Comparison of ENCODE assay signal across 8 mouse cellular contexts in the genomic region with DNA sequence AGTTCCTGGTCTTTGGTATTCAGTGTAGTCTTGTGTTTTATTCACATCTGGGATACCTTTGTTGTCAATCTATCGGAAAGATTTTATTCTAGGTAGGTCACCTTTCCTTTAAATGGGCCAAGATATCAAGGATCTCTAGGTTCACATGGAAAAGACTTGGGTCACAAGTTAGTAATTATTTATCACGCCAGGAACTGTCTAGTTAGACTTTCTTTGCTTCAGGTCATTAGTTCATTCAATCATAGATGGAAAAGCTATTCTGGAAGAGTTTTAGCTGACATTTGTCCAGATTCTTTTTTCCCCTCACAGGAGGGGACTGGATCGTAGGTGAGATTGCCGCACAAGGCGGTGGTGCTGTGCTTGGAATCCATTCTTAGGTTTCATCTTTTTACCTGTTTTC. TPM values are rescaled to one million over a fixed set of nuclear protein-coding genes. Genes with fewer than 3 reads are reported as not detected.
A peak's percentile ranks its signal among the peaks of the same experiment; 100 is the strongest.
DNase-seq lines count a peak whose midpoint lies in the region; ATAC-seq and TF ChIP-seq lines count a peak whose summit lies in the region.

No protein-coding gene starts in this region.

- peak overlapping the region; percentile 100 for H3K4me3 ChIP-seq in heart, postnatal 0 days (ENCODE audit: low read depth, low read length)
- peak overlapping the region; percentile 96 for H3K4me3 ChIP-seq in forebrain, postnatal 0 days (ENCODE audit: low read depth, low read length)
- peak overlapping the region; percentile 79 for H3K4me3 ChIP-seq in midbrain, embryonic 10.5 days

- ATAC-seq in heart, postnatal 0 days (ENCODE audit: insufficient read depth, low read depth), result no peak
- no peak for ATAC-seq in forebrain, postnatal 0 days

- WGBS in heart, postnatal 0 days, result 27% methylated on average over 5 of the region's 5 CpGs
- 23% methylated on average over 5 of the region's 5 CpGs for WGBS in forebrain, postnatal 0 days
- WGBS in midbrain, embryonic 10.5 days, result 34% methylated on average over 5 of the region's 5 CpGs

- H3K36me3 ChIP-seq in heart, postnatal 0 days (replicated peaks; ENCODE audit: control insufficient read depth, insufficient read depth, low read length), result no peaks in the 10 kb centered on the region
- H3K36me3 ChIP-seq in forebrain, postnatal 0 days (ENCODE audit: insufficient read depth), result no peaks in the 10 kb centered on the region
- no peaks in the 10 kb centered on the region for H3K36me3 ChIP-seq in midbrain, embryonic 10.5 days

- peaks cover 12% of the 10 kb centered on the region for H3K4me1 ChIP-seq in heart, postnatal 0 days (ENCODE audit: control insufficient read depth, insufficient read depth)
- H3K4me1 ChIP-seq in forebrain, postnatal 0 days (ENCODE audit: insufficient read depth), result peaks cover 14% of the 10 kb centered on the region
- H3K4me1 ChIP-seq in midbrain, embryonic 10.5 days, result peaks cover 15% of the 10 kb centered on the region

- DNase-seq in heart, postnatal 0 days (ENCODE audit: low spot score), result no peak
- DNase-seq in heart, adult 9 months (ENCODE audit: low spot score in 2 of 2), result no peak
- peak; percentile 1 for DNase-seq in T-cell, adult 2 months (ENCODE audit: low spot score)
- DNase-seq in forebrain, postnatal 0 days, result no peak
- no peak for DNase-seq in midbrain, embryonic 10.5 days (ENCODE audit: low spot score)
- DNase-seq in ovary, postnatal 10 days (ENCODE audit: low spot score), result no peak
- no peak for DNase-seq in natural killer cell, adult 2 months (ENCODE audit: low spot score in 2 of 2)
- no peak for DNase-seq in layer of hippocampus, adult 9-10 months (ENCODE audit: low spot score)

- peak overlapping the region; percentile 96; the same call in 1 of the 2 replicates for H3K9ac ChIP-seq in heart, postnatal 0 days (replicated peaks; ENCODE audit: low read depth, low read length)
- peak overlapping the region; percentile 97 for H3K9ac ChIP-seq in forebrain, postnatal 0 days

- no peaks in the 10 kb centered on the region for H3K9me3 ChIP-seq in heart, postnatal 0 days (replicated peaks; ENCODE audit: control insufficient read depth, low read length)
- no peaks in the 10 kb centered on the region for H3K9me3 ChIP-seq in forebrain, postnatal 0 days (ENCODE audit: low read length)
- no peaks in the 10 kb centered on the region for H3K9me3 ChIP-seq in midbrain, embryonic 10.5 days (replicated peaks)

- peak overlapping the region; percentile 67 for H3K4me2 ChIP-seq in heart, postnatal 0 days (ENCODE audit: low read depth, low read length)
- peak overlapping the region; percentile 52 for H3K4me2 ChIP-seq in forebrain, postnatal 0 days (ENCODE audit: low read depth)

- TF ChIP-seq CTCF in heart, postnatal 0 days (IDR thresholded peaks at IDR 0.05; ENCODE audit: low read depth), result no peak
- TF ChIP-seq CTCF in forebrain, postnatal 0 days (IDR thresholded peaks at IDR 0.05; ENCODE audit: low read depth), result no peak

- no peaks in the 10 kb centered on the region for H3K27me3 ChIP-seq in heart, postnatal 0 days (ENCODE audit: control insufficient read depth, insufficient read depth, low read length)
- peaks cover 3% of the 10 kb centered on the region; the same call in 1 of the 2 replicates for H3K27me3 ChIP-seq in forebrain, postnatal 0 days (ENCODE audit: insufficient read depth, low read length)
- peaks cover 4% of the 10 kb centered on the region; the same call in 1 of the 2 replicates for H3K27me3 ChIP-seq in midbrain, embryonic 10.5 days (ENCODE audit: low read depth, poor library complexity, severe bottlenecking)

- H3K27ac ChIP-seq in heart, postnatal 0 days (ENCODE audit: low read depth), result no peak overlapping the region
- peak overlapping the region; percentile 99; the same call in 1 of the 2 replicates for H3K27ac ChIP-seq in forebrain, postnatal 0 days (ENCODE audit: low read depth, low read length)
- peak overlapping the region; percentile 99 for H3K27ac ChIP-seq in midbrain, embryonic 10.5 days (replicated peaks)

- no peak for TF ChIP-seq EP300 in heart, postnatal 0 days (IDR thresholded peaks at IDR 0.05; ENCODE audit: low read depth)

RNA-seq across cellular contexts. Expression of a gene that starts 0.5 kb away (rescaled TPM):
- total RNA-seq in heart, postnatal 0 days (2014; rRNA removed; ENCODE audit: low replicate concordance), result 23.7 and 24.6 TPM in 2 replicates
- polyA plus RNA-seq in heart, postnatal 0 days (2015; fragmentation: Nextera tagmentation; extraction: Ambion mirVana), result 13.5 and 14.4 TPM in 2 replicates
- 96.4 and 101 TPM in 2 replicates for total RNA-seq in forebrain, postnatal 0 days (2014; rRNA removed)
- 28.1 and 35.8 TPM in 2 replicates for polyA plus RNA-seq in forebrain, postnatal 0 days (2015; fragmentation: Nextera tagmentation; extraction: Ambion mirVana)
- polyA plus RNA-seq in midbrain, embryonic 10.5 days (2016; fragmentation: Nextera tagmentation; extraction: Ambion mirVana), result 47.1 and 50.6 TPM in 2 replicates

RNA-seq across cellular contexts. Expression of a gene that starts 40.3 kb away (rescaled TPM):
- 12.6 and 13.8 TPM in 2 replicates for total RNA-seq in heart, postnatal 0 days (2014; rRNA removed; ENCODE audit: low replicate concordance)
- 2.4 and 3.3 TPM in 2 replicates for polyA plus RNA-seq in heart, postnatal 0 days (2015; fragmentation: Nextera tagmentation; extraction: Ambion mirVana)
- total RNA-seq in forebrain, postnatal 0 days (2014; rRNA removed), result 9.9 and 20.4 TPM in 2 replicates
- polyA plus RNA-seq in forebrain, postnatal 0 days (2015; fragmentation: Nextera tagmentation; extraction: Ambion mirVana), result 1.9 and 3.2 TPM in 2 replicates
- 6.3 and 8.1 TPM in 2 replicates for polyA plus RNA-seq in midbrain, embryonic 10.5 days (2016; fragmentation: Nextera tagmentation; extraction: Ambion mirVana)
